Mouse (Mus musculus) heart, postnatal 36 days (tissue): ENCODE results near the gene D8Ertd738e. TPM values are rescaled to one million over a fixed set of nuclear protein-coding genes. Genes with fewer than 3 reads are reported as not detected.
A peak's percentile ranks its signal among the peaks of the same experiment; 100 is the strongest.

Experiments
- DNase-seq, 2 experiments: peaks; one replicate each; pipeline ENCODE4 v3.0.0; 2021 to 2022
- intact Hi-C: fragments of 180-260 bp; cut with DNase I; formaldehyde crosslinking; loops from one replicate; pipeline ENCODE4 v1.15.1; 2025
- total RNA-seq, 2 experiments: library from RNA; stranded (reverse); gene quantifications; 2 replicates each; pipeline ENCODE4 v1.2.3; 2021

D8Ertd738e gene
- total RNA-seq, 2 experiments from 2014 or later = 231 to 232 TPM

GRCm38 (mm10) chr8:84206666-84207065, 42.9 kb downstream of the D8Ertd738e start:
- intact Hi-C loops = loop anchor here (10.0 kb wide), 1 partner anchor 462 kb away; the partner anchor contains the start of gene Adgre5
- no peak for DNase-seq

- intact Hi-C loops = loop anchor here (10.0 kb wide), 1 partner anchor 460 kb away; the partner anchor contains the start of gene Adgre5
- no peak for DNase-seq
Observed at GRCm38 (mm10) chr8:84205073-84205472, 44.4 kb downstream of the D8Ertd738e start.

GRCm38 (mm10) chr8:84203975-84204772, 45.3 kb downstream of the D8Ertd738e start:
- DNase-seq = peak; percentile 85 to 87
- intact Hi-C loops = loop anchor here (1.0 to 10.0 kb wide), 4 partner anchors 13 to 778 kb away; partner anchors contain the start of genes Adgre5 and Ier2

- intact Hi-C loops = loop anchor here (1.0 to 10.0 kb wide), 4 partner anchors 12 to 779 kb away; partner anchors contain the start of genes Adgre5 and Ier2
- peak; percentile 88 to 91 for DNase-seq
Observed at GRCm38 (mm10) chr8:84202938-84203917, 46.3 kb downstream of the D8Ertd738e start.

GRCm38 (mm10) chr8:84202466-84202865, 47.1 kb downstream of the D8Ertd738e start:
- intact Hi-C loops = loop anchor here (5.0 to 10.0 kb wide), 3 partner anchors 458 to 780 kb away; partner anchors contain the start of genes Adgre5 and Ier2
- DNase-seq = peak; percentile 61 to 71

GRCm38 (mm10) chr8:84201545-84202245, 47.8 kb downstream of the D8Ertd738e start:
- DNase-seq = peak; percentile 87 to 90
- intact Hi-C loops = loop anchor here (5.0 to 10.0 kb wide), 3 partner anchors 457 to 781 kb away; partner anchors contain the start of genes Adgre5 and Ier2

GRCm38 (mm10) chr8:84200652-84201544, 48.6 kb downstream of the D8Ertd738e start:
- intact Hi-C loops = loop anchor here (5.0 to 10.0 kb wide), 3 partner anchors 456 to 781 kb away; partner anchors contain the start of genes Adgre5 and Ier2
- DNase-seq = peak; percentile 93 to 94

GRCm38 (mm10) chr8:84200126-84200555, 49.4 kb downstream of the D8Ertd738e start:
- no peak for DNase-seq
- intact Hi-C loops = loop anchor here (5.0 to 10.0 kb wide), 3 partner anchors 455 to 782 kb away; partner anchors contain the start of genes Adgre5 and Ier2

- DNase-seq = no peak
- intact Hi-C loops = loop anchor here (5.0 to 10.0 kb wide), 3 partner anchors 455 to 783 kb away; partner anchors contain the start of genes Adgre5 and Ier2
Observed at GRCm38 (mm10) chr8:84199348-84200125, 50.0 kb downstream of the D8Ertd738e start.

GRCm38 (mm10) chr8:84198871-84199270, 50.6 kb downstream of the D8Ertd738e start:
- DNase-seq = no peak

GRCm38 (mm10) chr8:84197922-84198774, 51.4 kb downstream of the D8Ertd738e start:
- DNase-seq = peak; percentile 93
- intact Hi-C loops = no loop called here

More at GRCm38 (mm10) chr8:84198871-84199270, 50.6 kb downstream of the D8Ertd738e start:
- intact Hi-C loops = no loop called here

GRCm38 (mm10) chr8:84197141-84197921, 52.2 kb downstream of the D8Ertd738e start:
- DNase-seq = peak; percentile 92 to 95
- intact Hi-C loops = no loop called here
